Mouse (Mus musculus): ENCODE data around the gene Cbs. TPM values are rescaled to one million over a fixed set of nuclear protein-coding genes. Genes with fewer than 3 reads are reported as not detected.

Cbs gene
- polyA plus RNA-seq, 1 experiment from 2014 or later, result 6.3 TPM

GRCm38 (mm10) chr17:31660661-31661250 lies 23.7 kb upstream of the Cbs start:
- no peak overlapping the region for H3K9ac ChIP-seq
- H3K36me3 ChIP-seq, result peaks cover 17% of the 10 kb centered on the region
- peaks cover 36% of the 10 kb centered on the region for H3K4me1 ChIP-seq
- no peaks in the 10 kb centered on the region for H3K9me3 ChIP-seq (replicated peaks)
- H3K4me3 ChIP-seq, result no peak overlapping the region
- no peak overlapping the region for H3K4me2 ChIP-seq
- H3K27me3 ChIP-seq (replicated peaks), result no peaks in the 10 kb centered on the region; the same call in 1 of the 2 replicates
- no peak overlapping the region for H3K27ac ChIP-seq
- 72% methylated on average over 8 of the region's 8 CpGs for WGBS (ENCODE audit: insufficient replicate concordance)
- ATAC-seq, result no peak

- Histone ChIP-seq H3K4me3 (peak within 1 kb of the TSS; percentile 86), H3K27ac (peak within 1 kb of the TSS; percentile 89), H3K9ac (peak within 1 kb of the TSS; percentile 92), H3K9me3 (replicated peaks) (no peaks in the 10 kb centered on the region), H3K36me3 (peaks cover 38% of the 10 kb centered on the region), H3K27me3 (replicated peaks) (no peaks in the 10 kb centered on the region), H3K4me2 (peak within 1 kb of the TSS; percentile 87), H3K4me1 (peaks cover 44% of the 10 kb centered on the region)
- peak; percentile 97 for ATAC-seq
- WGBS (ENCODE audit: insufficient replicate concordance), result under 1% methylated on average over 75 of the region's 77 CpGs
These were observed 21.6 kb upstream of the Cbs start, which contains the start of gene U2af1 for GRCm38 (mm10) chr17:31658468-31659185. TSS of gene U2af1 (minus strand) at chr17:31658892.

DNA sequence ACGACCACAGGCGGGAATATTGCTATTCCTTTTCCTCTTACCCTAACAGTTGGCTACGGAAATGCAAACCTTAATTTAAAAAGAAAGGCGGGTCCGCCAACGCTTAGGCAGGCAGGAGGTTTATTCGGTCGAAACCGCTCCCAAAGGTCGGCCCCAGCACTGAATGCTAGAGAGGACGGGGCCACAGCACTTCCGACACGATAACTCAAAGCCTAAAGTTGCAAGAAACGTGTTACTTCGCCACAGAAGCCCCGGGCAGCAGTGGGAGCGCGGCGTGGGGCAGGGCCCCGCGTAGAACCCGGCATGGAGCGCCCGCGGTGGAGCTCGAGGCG lies 21.1 kb upstream of the Cbs start:
- peak overlapping the region; percentile 92 for H3K9ac ChIP-seq
- H3K27ac ChIP-seq, result peak overlapping the region; percentile 88
- peak overlapping the region; percentile 86 for H3K4me3 ChIP-seq
- H3K4me1 ChIP-seq, result peaks cover 49% of the 10 kb centered on the region
- ATAC-seq, result no peak
- WGBS (ENCODE audit: insufficient replicate concordance), result under 1% methylated on average over 27 of the region's 27 CpGs
- H3K9me3 ChIP-seq (replicated peaks), result no peaks in the 10 kb centered on the region
- H3K27me3 ChIP-seq (replicated peaks), result no peaks in the 10 kb centered on the region
- peak overlapping the region; percentile 87 for H3K4me2 ChIP-seq
- H3K36me3 ChIP-seq, result peaks cover 43% of the 10 kb centered on the region

DNA sequence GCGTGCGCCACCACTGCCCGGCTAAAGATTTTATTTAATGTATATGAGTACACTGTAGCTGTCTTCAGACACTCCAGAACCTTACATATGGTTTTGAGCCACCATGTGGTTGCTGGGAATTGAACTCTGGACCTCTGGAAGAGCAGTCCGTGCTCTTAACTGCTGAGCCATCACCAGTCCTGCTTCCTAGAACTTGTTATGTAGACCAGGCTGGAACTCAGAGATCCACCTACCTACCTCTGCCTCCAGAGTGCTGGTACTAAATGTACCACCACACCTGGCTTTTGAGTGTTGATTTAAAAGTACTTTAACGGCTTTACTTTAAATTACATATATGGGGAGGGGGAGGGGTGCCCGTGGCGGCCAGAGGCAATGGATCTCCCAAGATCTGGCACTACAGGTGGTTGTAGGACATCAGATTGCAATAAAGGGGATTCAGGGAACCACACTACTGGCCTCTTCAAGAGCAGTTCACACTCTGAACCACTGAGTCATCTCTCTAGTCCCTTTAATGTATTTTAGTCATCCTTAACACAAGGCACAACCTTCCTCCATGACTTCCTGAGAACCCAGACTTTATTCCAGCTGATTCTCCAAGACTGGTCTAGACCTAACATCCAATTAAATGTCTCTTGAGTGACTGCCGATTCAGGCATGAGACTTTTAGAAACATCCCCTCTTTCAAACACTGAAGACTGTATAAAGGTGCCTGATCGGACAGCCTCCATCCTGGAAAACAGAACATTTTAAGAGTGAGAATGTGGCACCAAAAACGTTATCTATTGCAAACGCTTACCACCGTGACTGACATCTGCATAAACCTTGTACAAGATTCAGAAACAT lies 20.3 kb upstream of the Cbs start:
- H3K4me1 ChIP-seq, result peaks cover 49% of the 10 kb centered on the region
- H3K9me3 ChIP-seq (replicated peaks), result no peaks in the 10 kb centered on the region
- H3K9ac ChIP-seq, result peak overlapping the region; percentile 92
- peak overlapping the region; percentile 88 for H3K27ac ChIP-seq
- 41% methylated on average over 12 of the region's 12 CpGs for WGBS (ENCODE audit: insufficient replicate concordance)
- H3K27me3 ChIP-seq (replicated peaks), result no peaks in the 10 kb centered on the region
- peak overlapping the region; percentile 86 for H3K4me3 ChIP-seq
- peaks cover 51% of the 10 kb centered on the region for H3K36me3 ChIP-seq
- no peak for ATAC-seq
- H3K4me2 ChIP-seq, result peak overlapping the region; percentile 87

- Histone ChIP-seq H3K27ac (0 out of 2 replicates have a peak overlapping the region, but pooled peaks have one; percentile 4), H3K4me3 (peak overlapping the region; percentile 86; the same call in 1 of the 2 replicates), H3K36me3 (peaks cover 58% of the 10 kb centered on the region), H3K9me3 (replicated peaks) (no peaks in the 10 kb centered on the region), H3K4me2 (peak overlapping the region; percentile 87), H3K27me3 (replicated peaks) (no peaks in the 10 kb centered on the region), H3K9ac (peak overlapping the region; percentile 92), H3K4me1 (peaks cover 49% of the 10 kb centered on the region)
- no peak for ATAC-seq
- WGBS (ENCODE audit: insufficient replicate concordance), result 85% methylated on average over 5 of the region's 5 CpGs
These were observed 19.6 kb upstream of the Cbs start for GRCm38 (mm10) chr17:31656682-31657081.

DNA sequence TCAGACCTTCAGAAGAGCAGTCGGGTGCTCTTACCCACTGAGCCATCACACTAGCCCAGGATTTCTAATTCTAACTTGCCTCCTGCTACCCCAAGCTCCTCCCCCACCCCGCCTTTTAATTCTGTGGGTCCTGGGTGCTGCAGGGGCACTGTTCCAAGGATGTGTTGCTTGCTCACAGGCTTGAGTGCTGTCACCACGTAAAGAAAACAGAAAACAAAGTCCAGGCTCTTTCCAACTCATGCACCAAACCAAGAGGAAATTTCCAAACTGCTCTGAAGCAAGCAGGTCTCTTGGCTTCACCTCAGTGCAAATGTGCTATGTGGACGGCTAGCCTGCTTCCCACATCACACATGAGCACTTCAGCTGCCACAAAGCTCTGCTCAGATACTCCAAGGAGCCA lies 18.3 kb upstream of the Cbs start:
- no peak for ATAC-seq
- no peak overlapping the region for H3K9ac ChIP-seq
- H3K27me3 ChIP-seq (replicated peaks), result no peaks in the 10 kb centered on the region
- 78% methylated on average over 4 of the region's 4 CpGs for WGBS (ENCODE audit: insufficient replicate concordance)
- H3K4me1 ChIP-seq, result peaks cover 49% of the 10 kb centered on the region
- no peaks in the 10 kb centered on the region for H3K9me3 ChIP-seq (replicated peaks)
- peaks cover 71% of the 10 kb centered on the region for H3K36me3 ChIP-seq
- no peak overlapping the region for H3K4me2 ChIP-seq
- no peak overlapping the region for H3K4me3 ChIP-seq
- 0 out of 2 replicates have a peak overlapping the region, but pooled peaks have one; percentile 1 for H3K27ac ChIP-seq

DNA sequence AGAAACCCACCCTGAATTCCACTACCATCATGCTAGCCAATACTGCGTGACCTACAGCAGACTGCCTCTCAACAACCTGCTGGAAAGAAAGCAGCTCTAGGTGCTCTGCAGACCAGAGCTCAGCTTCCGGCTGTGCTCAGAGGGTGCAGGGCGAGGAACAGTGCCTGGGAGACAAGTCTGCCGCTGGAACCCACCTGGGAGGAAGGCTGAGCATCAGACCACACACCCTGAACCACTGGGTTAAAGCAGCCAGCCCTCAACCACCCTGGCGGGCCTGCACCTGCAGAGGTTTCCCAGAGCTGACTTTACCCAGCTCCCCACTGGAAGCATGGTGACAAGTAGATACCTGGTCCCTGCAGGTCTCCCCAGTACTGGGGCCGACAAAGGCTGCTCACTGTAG lies 16.2 kb upstream of the Cbs start:
- Histone ChIP-seq H3K4me2 (no peak overlapping the region), H3K9me3 (replicated peaks) (no peaks in the 10 kb centered on the region), H3K9ac (no peak overlapping the region), H3K4me1 (peaks cover 36% of the 10 kb centered on the region), H3K27me3 (replicated peaks) (no peaks in the 10 kb centered on the region), H3K36me3 (peaks cover 92% of the 10 kb centered on the region), H3K27ac (no peak overlapping the region), H3K4me3 (no peak overlapping the region)
- no peak for ATAC-seq
- 82% methylated on average over 6 of the region's 6 CpGs for WGBS (ENCODE audit: insufficient replicate concordance)

GRCm38 (mm10) chr17:31652152-31652551 lies 15.1 kb upstream of the Cbs start:
- H3K27me3 ChIP-seq (replicated peaks), result no peaks in the 10 kb centered on the region
- no peak overlapping the region for H3K4me3 ChIP-seq
- H3K9ac ChIP-seq, result no peak overlapping the region
- no peaks in the 10 kb centered on the region for H3K9me3 ChIP-seq (replicated peaks)
- H3K4me2 ChIP-seq, result no peak overlapping the region
- peaks cover 99% of the 10 kb centered on the region for H3K36me3 ChIP-seq
- no peak overlapping the region for H3K27ac ChIP-seq
- WGBS (ENCODE audit: insufficient replicate concordance), result 87% methylated on average over 14 of the region's 14 CpGs
- no peak for ATAC-seq
- H3K4me1 ChIP-seq, result peaks cover 30% of the 10 kb centered on the region

DNA sequence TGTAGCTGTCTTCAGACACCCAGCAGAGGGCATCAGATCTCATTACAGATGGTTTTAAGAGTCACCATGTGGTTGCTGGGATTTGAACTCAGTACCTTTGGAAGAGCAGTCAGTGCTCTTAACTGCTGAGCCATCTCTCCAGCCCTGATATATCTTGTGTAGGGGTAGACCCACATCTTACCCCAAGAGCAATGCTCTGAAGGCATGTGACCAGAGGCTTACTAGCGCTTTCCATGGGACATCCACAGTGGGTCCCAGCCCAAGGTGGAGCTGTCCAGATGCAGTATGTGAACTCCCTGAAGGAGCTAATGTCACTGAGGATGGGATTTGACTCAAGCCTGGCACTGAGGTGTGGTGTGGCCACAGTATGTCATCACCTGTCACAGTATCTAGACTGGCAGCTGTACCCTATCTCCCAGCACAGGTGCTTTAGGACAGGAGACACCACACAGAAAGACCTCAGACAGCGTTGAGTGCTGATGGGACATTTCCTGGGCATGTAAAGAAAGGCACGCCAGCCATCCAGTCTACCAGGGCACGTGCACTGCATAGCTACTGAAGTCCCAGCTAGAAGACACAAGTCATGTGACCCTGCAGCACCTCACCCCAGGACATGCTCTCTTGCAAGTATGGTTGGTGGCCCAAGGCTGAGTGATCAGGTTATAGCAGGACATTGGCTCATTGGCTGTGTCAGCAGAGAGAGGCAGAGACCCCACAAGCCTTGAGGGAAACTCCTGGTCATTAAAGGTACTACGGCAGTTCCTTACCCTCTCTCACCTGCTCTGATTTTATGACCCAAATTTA lies 9.4 kb upstream of the Cbs start:
- Histone ChIP-seq H3K36me3 (peaks cover 55% of the 10 kb centered on the region), H3K9ac (no peak overlapping the region), H3K4me1 (no peaks in the 10 kb centered on the region), H3K9me3 (replicated peaks) (no peaks in the 10 kb centered on the region), H3K4me2 (no peak overlapping the region), H3K27ac (no peak overlapping the region), H3K27me3 (replicated peaks) (no peaks in the 10 kb centered on the region), H3K4me3 (no peak overlapping the region)
- 85% methylated on average over 5 of the region's 5 CpGs for WGBS (ENCODE audit: insufficient replicate concordance)
- ATAC-seq, result peak; percentile 53

DNA sequence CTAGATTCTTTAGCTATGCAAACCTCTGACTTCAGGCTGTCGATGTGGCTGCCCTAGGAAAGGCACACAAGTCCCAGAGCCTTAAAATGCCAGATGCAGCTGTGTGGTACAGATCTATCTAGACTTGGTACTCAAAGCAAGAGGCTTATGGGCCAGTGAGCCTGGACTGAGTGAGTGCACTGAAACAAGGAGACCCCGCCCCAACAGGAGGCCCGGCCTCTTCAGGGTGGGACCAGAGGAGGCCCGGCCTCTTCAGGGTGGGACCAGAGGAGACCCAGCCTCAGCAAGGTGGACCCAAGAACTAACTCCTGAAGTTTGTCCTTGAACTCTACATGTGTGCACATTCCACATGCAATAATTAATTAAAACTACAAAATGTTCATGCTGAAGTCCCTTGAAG lies 5.9 kb upstream of the Cbs start:
- peaks cover 19% of the 10 kb centered on the region for H3K27me3 ChIP-seq (replicated peaks)
- H3K9me3 ChIP-seq (replicated peaks), result no peaks in the 10 kb centered on the region
- H3K4me2 ChIP-seq, result no peak overlapping the region
- H3K9ac ChIP-seq, result no peak overlapping the region
- no peak overlapping the region for H3K27ac ChIP-seq
- no peak overlapping the region for H3K4me3 ChIP-seq
- no peaks in the 10 kb centered on the region for H3K4me1 ChIP-seq
- ATAC-seq, result no peak
- 56% methylated on average over 4 of the region's 4 CpGs for WGBS (ENCODE audit: insufficient replicate concordance)
- peaks cover 20% of the 10 kb centered on the region for H3K36me3 ChIP-seq

GRCm38 (mm10) chr17:31642331-31642730 lies 5.3 kb upstream of the Cbs start:
- Histone ChIP-seq H3K27ac (no peak overlapping the region), H3K36me3 (peaks cover 14% of the 10 kb centered on the region), H3K27me3 (replicated peaks) (peaks cover 25% of the 10 kb centered on the region), H3K9me3 (replicated peaks) (no peaks in the 10 kb centered on the region), H3K4me3 (no peak overlapping the region), H3K4me1 (peaks cover 5% of the 10 kb centered on the region; the same call in 1 of the 2 replicates), H3K9ac (no peak overlapping the region), H3K4me2 (no peak overlapping the region)
- no peak for ATAC-seq
- WGBS (ENCODE audit: insufficient replicate concordance), result 45% methylated on average over 8 of the region's 8 CpGs

Measured in liver, embryonic 12.5 days (tissue).